Mouse (Mus musculus): ENCODE measurements around the gene Nfasc. TPM values are rescaled to one million over a fixed set of nuclear protein-coding genes. Genes with fewer than 3 reads are reported as not detected.
A peak's percentile ranks its signal among the peaks of the same experiment; 100 is the strongest.

Gene Nfasc
- total RNA-seq, 2 experiments from 2014 or later = 2.7 to 5.0 TPM

DNA sequence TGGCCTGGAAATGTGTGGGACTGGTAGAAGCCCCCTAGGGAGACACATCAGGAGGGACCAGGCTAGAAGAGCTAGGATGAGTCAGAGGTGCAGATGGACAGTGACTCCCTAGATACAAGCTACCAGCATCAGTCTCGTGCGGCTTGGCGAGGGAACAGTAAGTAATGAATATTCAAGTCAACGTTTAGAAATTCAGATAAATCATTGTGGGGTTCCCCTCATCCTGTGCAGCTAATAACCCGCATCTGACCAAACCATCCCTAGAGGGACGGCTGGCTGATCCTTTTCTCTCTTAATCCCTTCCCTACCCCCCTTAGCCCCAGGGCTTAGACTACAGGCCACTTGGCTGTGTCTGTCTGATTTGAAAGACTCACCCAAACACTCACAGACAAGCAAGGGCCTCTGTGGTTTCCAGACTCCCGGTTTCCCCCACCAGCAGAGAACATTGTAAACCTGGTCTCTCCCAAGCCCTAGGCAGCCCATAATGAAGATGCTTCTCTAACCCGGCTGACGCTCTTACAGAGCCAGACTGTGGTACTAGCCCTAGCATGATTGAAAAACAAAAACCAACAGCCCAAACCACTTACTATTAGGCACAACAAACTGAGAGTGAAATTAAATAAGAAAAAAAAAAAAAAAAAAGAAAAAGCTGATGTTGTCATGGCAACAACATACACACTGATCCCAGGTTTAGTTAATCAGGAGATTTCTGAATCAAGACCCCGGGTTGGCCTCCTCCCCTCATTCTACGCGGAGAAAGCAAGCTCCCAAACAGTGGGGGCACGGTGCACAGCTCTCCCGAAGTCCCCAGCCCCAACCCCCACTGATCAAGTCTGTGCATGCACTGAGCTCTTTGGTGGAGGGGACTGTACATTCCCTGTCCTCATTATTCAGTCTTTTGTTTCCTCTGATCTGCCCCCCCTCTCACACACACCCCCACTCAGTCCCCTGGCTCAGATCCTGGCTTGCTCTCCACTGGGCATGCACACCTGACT lies 159.5 kb downstream of the Nfasc start:
- DNase-seq = no peak

DNA sequence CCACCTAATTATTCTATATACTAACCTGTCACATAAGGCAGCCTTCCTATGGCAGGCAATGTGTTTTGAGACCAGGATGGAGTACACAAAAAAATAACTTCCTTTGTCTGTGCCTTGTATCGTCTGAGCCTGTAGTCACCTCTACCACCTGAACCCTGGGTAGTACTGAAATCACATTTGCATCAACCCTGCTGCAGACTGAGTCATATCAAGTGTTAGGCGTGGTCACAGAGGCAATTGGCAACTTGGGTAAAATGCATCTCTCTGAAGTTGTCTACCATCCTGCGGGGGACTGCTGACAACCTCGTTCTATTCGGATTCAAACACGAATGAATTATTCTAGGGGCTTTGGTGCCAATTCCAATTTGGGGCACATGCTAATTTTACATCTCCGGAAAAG lies 161.5 kb downstream of the Nfasc start:
- no peak for DNase-seq

DNA sequence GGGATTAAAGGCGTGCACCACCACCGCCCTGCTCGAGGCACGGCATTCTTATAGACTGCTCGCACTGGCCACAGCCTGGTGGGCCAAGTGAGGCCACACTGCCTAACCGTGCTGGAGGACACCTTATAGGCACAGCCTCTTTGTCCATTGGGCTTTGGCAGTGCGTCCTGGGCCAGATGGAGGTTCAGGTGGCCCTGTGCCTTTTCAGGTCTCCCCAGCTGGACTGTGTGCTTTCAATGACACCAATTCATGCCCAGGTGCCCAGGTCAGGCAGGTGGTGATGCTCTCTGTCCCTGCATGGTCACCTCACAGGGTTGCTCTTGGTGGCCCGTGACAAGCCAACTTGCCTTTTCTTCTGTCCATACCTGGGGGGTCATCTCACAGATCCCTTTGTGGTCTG lies 164.8 kb downstream of the Nfasc start:
- no peak for DNase-seq

DNA sequence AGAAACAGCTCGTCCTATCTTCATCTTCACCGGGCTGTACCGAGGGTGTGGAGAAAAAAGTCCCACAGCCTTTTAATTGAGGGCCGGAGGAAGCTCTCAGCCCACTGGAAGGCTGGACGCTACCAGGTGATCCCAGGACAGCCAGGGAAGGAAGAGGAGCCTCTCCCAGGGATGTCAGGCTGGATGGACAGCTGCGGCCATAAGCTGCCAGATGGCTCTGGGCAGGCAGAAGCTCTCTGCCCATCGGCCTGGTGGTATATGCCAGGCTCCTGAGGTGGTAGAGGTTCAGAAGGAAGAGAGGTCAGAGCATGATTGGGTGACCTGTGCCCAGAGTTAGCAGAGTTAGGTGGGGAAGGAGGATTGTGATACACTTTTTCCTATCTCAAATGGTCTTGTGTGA lies 168.7 kb downstream of the Nfasc start:
- DNase-seq = no peak

DNA sequence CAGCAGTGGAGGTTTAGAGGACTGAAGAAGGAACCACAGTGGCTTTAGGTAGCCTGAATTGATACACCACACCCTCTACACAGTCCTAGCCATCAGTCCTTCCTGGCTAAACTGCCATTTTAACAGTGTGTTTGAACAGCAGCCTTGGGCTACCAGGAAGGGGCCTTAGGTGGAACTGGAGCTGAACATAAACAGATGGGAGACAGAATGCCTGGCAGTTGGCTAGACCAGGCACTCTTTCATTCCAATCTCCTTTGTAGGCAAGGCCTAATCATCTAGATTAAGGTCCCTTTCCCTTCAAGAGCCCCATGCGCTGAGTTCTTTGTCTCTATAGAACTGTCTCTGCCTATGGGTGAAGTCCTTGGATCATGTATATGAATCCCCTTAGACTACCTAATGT lies 170.0 kb downstream of the Nfasc start:
- DNase-seq = no peak

DNA sequence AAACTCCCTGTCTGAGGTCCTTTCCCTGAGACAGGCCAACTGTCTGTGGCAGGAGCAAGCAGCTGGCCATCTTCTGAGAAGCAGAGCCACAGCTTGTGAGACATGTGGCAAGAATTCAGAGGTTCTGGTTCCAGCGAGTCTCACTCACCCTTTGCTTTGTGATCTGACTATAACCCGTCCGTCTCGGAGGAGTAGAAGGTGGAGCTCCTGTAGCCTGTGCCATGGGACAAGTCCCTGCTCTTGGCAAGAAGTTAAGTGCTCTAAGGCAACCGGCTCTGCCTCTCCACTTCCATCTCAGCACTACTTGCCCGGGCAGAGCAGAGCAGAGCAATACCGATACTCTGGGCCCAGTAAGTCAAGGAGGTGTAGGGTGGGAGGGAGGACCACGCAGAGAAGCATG lies 170.7 kb downstream of the Nfasc start:
- DNase-seq = no peak

DNA sequence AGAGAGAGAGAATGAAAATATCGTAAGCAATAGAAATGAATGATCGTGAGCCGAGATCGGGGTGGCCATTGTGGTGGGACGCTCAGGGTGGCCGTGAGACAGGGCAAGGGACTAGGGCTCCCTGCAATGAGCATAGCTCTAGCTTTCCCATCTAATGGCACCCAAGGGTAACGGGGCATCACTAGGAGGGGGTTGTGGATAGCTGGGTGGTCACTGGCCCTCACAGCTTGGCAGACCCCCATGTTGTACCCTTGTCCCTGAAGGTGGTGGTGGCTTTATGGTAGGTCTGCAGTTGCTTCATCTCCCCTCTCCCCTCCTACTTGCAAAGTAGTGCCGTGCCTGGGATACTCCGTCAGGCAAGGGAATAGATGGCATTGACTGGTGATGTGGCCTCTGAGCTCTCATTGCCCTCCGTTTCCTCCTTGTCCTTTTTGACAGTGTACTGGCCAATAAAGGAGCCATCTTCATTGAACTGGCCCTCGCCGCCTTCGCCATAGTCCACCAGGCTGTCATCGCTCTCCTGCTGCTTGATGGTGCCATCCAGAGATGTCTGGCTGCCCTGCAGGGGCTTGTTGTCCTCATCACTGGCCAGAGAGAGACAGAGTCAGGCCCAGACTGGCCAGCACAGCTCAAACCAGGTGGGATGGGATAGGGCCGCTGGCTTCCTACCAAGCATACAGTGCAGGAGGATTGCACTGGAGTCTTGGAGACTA lies 171.4 kb downstream of the Nfasc start:
- DNase-seq = no peak

DNA sequence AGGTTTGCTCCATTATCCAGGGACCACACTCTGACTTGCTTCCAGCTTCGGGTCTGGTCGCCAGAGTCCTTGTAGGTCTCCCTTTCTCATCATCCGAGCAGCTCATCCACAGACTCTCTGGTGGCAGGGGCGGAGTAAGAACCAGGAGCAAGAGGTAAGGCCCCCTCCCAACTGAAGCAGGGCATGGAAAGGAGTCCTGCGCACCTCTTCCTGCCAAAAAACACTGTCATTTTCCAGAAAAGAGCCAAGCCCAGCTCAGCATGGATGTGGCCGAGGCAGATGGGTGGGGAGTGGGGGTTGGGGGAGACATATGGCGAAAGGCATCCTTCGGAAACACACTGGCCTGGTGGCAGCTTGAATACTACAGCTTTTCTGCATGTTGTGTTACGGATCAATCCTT lies 172.1 kb downstream of the Nfasc start:
- no peak for DNase-seq

DNA sequence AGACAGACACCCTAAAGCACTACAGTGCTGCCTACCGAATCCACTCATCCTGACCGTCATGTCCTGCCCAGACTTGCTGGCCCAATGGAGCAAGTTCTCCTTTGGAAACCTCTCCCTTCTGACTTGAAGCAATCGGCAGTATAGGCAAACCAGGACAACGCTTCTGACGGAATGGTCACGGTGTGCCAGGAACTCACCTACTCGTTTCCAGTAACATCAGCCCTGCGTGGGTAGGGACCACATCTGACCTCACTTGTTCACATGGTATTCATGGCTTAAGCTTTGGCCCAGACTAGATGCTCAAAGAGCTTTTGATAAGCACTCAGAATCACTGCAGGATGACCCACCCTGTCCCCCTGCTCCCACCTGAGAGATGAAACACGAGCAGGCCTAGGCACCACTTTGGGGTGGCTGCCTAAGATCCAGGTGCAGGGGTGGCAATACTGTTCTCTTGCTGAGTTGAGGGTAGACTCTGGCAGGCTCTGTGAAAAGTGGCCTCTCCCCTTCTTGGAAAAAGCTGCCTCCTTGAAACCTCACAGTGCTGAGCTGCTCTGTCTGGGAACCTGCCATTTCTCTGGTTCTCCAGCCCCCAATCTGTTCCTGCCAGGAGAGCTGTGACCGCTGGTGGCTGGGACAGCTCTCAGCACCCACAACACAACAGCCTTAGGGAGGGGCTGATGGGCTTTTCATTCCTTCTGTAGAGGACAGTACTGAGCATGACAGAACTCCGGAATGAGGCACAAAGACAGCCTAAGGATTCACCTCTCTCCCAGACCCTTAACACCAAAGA lies 174.1 kb downstream of the Nfasc start:
- DNase-seq = no peak

DNA sequence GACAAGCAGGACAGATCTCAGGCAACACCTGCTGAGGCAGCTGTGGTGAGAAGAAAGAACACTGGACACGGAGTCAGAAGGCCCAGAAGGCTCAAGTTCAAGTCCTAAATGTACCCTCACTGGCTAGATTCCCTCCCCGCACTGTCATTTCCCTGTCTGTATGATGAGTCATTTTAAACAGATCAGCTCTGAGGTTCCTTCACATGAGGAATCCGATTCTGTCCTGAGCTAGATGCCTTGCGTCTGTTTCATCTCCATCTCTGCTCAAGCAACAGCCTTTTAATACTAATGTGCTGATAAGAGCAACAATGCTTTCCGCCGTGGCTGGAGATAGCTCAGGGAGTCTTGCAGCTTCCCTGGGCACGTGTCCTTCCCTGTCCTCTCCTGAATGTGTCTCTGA lies 175.8 kb downstream of the Nfasc start:
- DNase-seq = peak; percentile 16

DNA sequence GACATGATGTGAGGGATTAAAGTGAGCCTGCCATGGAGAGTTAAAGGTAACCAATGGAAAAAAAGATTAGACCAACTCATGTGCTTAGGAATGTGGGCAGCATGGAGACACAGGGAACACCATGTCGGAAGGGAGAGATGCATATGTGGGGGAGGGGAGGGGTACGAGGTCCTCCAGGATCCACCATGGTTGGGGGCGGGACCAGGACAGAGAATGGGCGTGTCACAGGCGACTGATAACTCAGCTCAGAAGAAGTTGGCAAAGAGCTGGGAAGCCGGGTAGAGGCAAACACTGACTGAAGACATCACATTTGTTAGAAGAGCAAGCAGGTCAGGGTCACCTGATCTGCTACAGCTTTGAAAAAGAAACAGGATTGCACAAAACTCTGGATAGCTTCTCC lies 176.7 kb downstream of the Nfasc start:
- peak; percentile 30 to 44 for DNase-seq

DNA sequence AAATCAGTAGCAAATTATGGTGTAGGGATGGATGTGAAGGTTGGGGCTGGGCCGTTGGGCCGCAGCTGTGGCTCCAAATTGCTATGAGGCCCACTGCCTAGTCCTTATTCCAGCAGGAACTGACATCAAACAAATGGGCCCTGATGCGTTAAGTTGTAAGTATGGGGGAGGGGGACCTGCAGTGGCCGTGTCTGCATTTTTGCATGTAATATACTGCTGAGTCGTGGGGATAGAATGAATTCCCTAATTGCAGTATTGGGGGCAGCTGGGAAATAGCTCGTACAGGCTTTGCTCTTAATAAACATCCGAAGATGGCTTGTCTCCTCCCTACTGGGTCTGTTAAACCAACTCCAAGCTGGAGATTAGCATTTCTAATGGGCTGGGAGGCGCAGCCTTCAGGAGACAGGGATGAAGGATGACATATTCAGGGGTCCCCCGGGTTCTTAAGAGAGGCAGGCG lies 179.2 kb downstream of the Nfasc start:
- DNase-seq = no peak

DNA sequence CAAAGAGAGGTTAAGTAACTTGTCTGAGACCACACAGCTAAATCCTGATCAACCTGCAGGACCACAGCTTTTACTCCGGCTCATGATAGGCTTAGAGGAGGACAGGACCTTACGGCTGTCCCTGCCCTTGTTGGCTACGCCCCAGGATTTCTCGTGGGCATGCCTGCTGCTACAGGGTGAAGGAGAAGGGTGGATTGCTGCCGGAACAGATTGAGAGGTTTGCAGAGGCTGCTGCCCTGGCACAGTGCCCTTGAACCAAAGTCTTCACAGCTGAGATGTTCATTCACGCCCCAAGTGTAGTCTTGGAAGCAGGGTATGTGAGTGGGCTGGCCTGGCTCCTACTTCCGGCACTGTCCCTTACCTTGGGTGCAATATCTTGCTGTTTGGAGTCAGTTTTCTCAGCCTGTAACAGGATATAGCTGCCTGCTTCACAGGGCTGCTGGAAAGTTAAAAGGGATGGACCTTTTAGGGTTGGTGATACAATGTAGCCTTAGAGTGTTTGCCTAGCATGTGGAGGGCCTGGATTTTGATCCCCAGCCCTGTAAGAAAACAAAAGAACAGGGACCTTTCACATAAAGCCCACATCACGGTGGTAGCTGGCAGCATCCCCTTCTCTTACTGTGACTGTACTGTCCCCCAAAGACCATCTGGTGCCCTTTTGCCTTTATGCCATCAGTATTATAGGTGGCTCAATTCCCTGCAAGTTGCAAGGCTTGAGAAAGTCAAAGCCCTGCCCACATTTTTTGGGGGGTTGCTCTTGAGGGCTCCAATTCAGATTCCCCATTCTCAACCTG lies 180.5 kb downstream of the Nfasc start:
- DNase-seq = peak; percentile 32 to 43

DNA sequence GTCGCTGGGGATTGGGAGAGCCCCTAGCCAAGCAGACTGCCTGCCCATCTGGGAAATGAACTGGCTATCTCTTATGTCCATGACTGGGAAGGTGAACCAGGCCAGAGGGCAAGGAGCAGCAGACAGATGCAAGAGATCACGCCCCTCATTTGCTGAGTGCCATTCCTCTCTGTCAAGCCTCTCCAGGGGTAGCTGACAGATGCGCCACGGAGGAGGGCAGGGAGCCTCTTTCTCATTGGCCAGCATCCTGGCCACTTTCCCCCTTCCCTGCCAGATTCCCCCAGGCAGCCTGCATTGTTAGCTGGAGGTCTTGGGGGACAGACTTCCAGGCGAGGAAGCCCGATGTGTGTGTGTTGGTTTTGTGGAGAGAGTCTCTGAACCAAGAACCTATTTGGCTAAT lies 182.6 kb downstream of the Nfasc start:
- no peak for DNase-seq

DNA sequence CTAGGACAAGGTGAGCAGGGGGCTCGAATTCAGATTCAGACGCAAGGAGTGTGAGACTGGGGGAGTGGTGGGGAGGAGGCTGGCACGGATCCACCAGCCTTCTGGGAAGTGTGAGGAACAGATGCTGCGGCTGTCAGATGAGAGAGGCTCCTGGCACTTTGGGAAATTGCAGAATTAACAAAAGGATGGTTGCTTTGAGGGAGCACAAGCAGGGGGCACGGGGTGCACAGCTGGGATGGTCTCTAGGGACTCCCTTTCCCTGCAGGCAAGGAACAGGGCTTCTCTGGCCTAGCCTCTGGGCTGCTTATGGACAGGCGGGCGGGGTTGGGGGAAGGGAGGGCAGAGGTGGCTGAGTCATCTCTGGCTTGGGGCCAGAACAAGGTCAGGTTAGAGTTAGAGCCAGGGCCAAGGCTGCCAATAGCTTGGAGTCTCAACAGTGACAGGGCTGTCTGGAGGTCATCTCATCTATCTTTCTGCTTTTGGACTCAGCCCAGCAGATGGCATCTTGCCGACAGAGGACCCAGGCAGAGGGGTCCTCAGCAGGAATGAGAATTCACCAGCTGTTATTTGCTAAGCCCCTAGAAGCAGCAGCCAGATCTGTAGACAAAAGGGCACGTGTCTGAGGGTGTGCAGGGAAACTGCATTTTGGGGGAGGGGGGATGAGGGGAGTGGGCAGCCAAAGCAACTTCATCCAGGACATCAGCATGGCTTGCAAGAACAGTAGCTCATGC lies 183.5 kb downstream of the Nfasc start:
- DNase-seq = peak; percentile 90

DNA sequence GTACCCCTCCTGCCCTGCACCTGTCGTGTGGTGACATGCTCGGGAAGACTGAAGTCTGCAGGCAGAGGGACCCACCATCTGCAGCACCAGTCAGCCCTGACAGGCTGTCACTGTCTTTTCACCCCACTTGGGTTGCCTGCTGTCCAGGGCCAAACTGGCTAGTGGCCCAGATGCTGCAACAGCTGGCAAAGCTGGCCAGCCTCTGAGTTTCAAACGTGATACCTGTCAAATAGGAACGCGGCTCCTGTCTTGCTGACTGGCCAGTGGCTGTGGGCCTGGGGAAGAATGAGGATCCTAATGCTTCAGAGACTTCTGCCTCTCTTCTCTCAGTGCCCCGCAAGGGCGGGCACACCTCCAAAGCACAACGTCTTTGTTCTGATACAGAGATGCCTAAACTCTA lies 197.8 kb downstream of the Nfasc start:
- DNase-seq = no peak

DNA sequence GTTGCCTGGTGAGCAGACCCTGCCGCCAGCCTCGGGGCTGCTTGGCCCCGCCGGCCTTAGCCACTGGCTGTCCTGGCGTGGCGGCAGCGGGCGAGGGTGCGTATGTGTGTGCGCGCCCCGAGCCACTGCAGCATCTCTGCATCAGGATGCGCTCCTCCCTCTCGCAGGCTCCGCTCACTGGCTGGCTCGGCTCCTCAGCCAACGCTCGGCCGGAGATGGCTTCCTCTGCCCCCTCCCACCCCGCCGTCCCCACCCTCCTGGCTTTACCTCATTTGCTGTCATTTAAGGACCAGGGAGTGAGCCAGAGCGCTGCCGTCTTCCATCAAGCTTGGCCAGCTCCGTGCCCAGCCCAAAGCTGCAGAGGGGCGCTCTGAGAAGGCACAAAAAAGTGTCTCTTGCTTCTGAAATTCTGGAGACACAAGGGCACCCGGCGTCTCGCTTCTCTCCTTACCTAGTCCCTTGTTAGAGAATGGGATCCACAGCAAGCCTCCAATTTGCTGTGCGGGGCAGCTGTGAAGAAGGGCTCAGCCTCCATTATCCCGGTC lies 198.8 kb downstream of the Nfasc start, which contains the start of gene Cntn2:
Gene Cntn2, minus strand, starts transcription at position 495 of the 545 bp plus-strand sequence.
- no peak for DNase-seq

DNA sequence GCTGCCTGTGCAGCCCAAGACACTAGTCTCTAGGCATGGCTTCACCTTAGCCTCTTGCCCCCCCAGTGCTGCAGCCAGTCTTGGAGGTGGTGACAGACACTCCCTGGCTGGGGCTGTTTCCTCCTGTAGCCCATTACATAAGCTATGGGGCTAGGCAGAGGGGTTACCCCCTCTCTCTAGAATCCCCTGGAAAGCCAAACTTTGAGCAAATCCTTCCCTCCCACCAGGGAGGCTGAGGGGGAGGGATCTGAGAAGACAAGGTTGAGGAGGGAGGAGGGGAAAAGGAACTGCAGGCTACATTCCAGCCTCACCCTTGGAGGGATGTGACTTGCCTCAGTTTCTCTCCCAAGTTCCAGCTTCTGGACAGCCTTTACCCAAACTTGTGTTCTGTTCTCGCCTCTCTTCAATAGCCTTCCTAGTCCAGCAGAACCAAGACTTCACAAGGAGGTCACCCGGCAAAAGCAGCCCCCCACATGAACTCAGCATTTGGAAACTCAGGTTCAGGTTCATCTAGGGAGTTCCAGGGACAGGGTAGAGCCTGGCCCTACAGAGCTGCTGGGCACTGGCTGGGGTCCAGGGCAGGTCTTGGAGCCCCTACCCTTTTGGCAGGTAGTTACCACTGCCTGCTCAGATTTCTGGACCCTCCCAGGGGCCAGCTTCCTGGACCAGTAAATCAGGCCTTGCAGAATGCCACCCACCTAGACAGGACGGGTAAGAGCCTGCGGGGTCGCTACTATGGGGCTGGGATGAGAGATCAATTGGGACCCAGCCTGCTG lies 199.6 kb downstream of the Nfasc start:
- no peak for DNase-seq

DNA sequence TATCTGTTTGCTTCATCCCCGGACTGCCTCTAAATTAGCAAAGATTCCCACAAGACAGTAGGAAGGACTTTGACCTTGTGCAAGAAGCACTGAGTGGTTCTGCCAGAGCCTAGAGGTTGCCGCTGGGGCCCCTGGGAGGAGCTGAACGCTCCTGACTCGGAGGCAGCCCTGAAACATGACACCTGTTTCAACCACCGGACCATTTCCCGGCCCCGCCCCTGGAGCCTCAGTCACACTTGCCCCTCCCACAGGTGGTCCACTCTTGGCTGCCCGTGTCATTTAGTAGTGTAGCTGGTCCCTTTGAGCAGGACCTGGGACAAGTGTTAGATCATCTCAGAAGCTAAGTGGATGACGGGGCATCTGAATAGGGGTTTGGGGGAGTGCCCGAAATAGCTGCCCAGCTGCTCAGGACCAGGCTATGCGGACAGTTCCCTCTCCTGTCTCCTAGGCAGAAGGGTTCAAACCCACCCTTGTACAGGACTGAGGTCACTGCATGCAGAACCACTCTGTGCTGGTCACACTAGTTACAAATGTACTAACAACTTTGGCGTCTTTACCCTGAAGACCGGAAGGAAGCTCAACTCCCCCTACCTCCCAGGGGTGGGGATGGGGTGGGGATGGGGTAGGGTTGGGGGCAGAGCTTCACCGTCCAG lies 200.3 kb downstream of the Nfasc start:
- no peak for DNase-seq
